Mouse (Mus musculus): ENCODE results near the gene BC030867. TPM values are rescaled to one million over a fixed set of nuclear protein-coding genes. Genes with fewer than 3 reads are reported as not detected.

The BC030867 gene
- total and polyA plus RNA-seq, 3 experiments: 20.0 to 51.7 (median 36.2) TPM

DNA sequence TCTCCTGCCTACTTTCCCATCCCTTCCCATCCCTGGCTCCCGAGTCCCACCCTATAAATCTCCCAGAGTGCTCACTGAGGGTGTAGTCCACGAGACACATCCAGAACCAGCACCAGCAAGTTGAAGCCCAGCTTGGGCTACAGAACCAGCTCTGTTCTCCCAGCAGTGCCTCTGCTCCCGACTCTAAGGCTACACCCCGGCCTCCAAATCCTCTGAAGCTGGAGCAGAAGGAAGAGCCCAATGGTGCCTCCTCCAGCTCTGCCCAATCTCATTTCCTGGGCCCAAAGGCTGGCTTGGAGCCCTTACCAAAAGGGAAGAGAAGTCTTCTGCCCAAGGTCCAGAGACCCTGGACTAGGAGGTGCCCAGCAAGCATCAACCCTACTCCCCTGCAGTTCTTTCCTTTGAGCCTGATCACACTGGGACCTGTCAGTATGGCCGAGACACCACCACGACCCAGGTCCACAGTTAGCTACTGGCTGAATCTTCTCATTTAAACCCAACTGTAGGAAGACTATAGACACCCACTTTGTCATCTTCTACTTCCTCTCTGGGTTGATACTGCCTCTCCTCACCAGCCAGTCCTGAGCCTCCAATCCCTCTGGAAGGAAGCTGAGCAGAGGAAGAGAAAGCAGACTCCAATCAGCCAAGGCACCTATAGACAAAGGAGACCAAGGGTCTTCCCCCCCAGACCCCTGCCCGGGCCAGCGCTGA lies 27.3 kb upstream of the BC030867 start:
- DNase-seq (ENCODE audit: low read depth, low spot score): peak; percentile 77
- Histone ChIP-seq H3K9ac (ENCODE audit: control insufficient read depth, low read depth, low read length, poor library complexity, severe bottlenecking) (peak overlapping the region; percentile 52), H3K9me3 (replicated peaks; ENCODE audit: insufficient read depth, low read length) (no peaks in the 10 kb centered on the region), H3K36me3 (ENCODE audit: control insufficient read depth in 1 of 2, insufficient read depth in 2 of 2, low read length in 2 of 2) (peaks cover 0 to 31% of the 10 kb centered on the region in 2 experiments; a peak in 2 of 4 replicates), H3K79me2 (ENCODE audit: control insufficient read depth, insufficient read depth, low read length, poor library complexity) (no peaks in the 10 kb centered on the region), H3K27me3 (ENCODE audit: control insufficient read depth in 1 of 2, insufficient read depth in 2 of 2, low read length in 2 of 2) (no peaks in the 10 kb centered on the region), H3K4me3 (ENCODE audit: control insufficient read depth in 1 of 2, insufficient read depth in 1 of 2, low read depth in 2 of 2, low read length in 2 of 2) (peak overlapping the region; percentile 33 to 50), H3K4me1 (ENCODE audit: control insufficient read depth in 1 of 2, insufficient read depth in 2 of 2, low read length in 2 of 2) (peaks cover 20 to 50% of the 10 kb centered on the region in 2 experiments), H3K27ac (ENCODE audit: control insufficient read depth, low read depth, low read length) (peak overlapping the region; percentile 63)
- TF ChIP-seq MYC (IDR thresholded peaks at IDR 0.05; ENCODE audit: low read depth, low read length) (no peak), TBP (IDR thresholded peaks at IDR 0.05; ENCODE audit: low read depth, low read length) (peak; percentile 75), ZKSCAN1 (IDR thresholded peaks at IDR 0.05; ENCODE audit: low read depth, low read length) (no peak), GATA1 (IDR thresholded peaks at IDR 0.05; ENCODE audit: low read depth, low read length) (no peak), ETS1 (IDR thresholded peaks at IDR 0.05; ENCODE audit: low read depth, low read length) (no peak), NELFE (IDR thresholded peaks at IDR 0.05; ENCODE audit: low read depth, low read length) (no peak; the same call in none of the 2 replicates), RCOR1 (IDR thresholded peaks at IDR 0.05; ENCODE audit: low read depth, low read length) (0 out of 2 replicates have a peak, but pooled peaks have one; percentile 35), MXI1 (IDR thresholded peaks at IDR 0.05; ENCODE audit: low read depth, low read length) (no peak; the same call in 1 of the 2 replicates), ZC3H11A (IDR thresholded peaks at IDR 0.05; ENCODE audit: low read depth, low read length) (no peak), SIN3A (IDR thresholded peaks at IDR 0.05; ENCODE audit: low read length) (no peak; the same call in 1 of the 2 replicates), UBTF (IDR thresholded peaks at IDR 0.05; ENCODE audit: borderline replicate concordance, insufficient read depth, low read depth, low read length) (no peak), MAX (IDR thresholded peaks at IDR 0.05; ENCODE audit: low read length) (no peak; the same call in 1 of the 2 replicates), CHD2 (IDR thresholded peaks at IDR 0.05; ENCODE audit: low read length) (no peak), HCFC1 (IDR thresholded peaks at IDR 0.05; ENCODE audit: low read depth, low read length) (0 out of 2 replicates have a peak, but pooled peaks have one; percentile 13), RAD21 (IDR thresholded peaks at IDR 0.05; ENCODE audit: low read depth, low read length) (no peak), ZNF384 (IDR thresholded peaks at IDR 0.05; ENCODE audit: low read depth, low read length) (no peak), ELF1 (IDR thresholded peaks at IDR 0.05; ENCODE audit: low read depth, low read length) (no peak), ZMIZ1 (IDR thresholded peaks at IDR 0.05; ENCODE audit: low read depth, low read length) (peak; percentile 2; the same call in 1 of the 2 replicates), CTCF (IDR thresholded peaks at IDR 0.05 in 2 of 3, conservative IDR thresholded peaks at IDR 0.05 in 1 of 3; ENCODE audit: control insufficient read depth in 1 of 3, insufficient read depth in 1 of 3, low read depth in 2 of 3, low read length in 3 of 3, poor library complexity in 1 of 3, severe bottlenecking in 1 of 3) (peak in 1 of 3 experiments; percentile 1; a peak in 1 of 6 replicates), JUND (IDR thresholded peaks at IDR 0.05; ENCODE audit: low read depth, low read length) (no peak), MEF2A (IDR thresholded peaks at IDR 0.05; ENCODE audit: extremely low read depth, insufficient replicate concordance, low read depth, low read length, poor library complexity, severe bottlenecking) (no peak), POLR2A (IDR thresholded peaks at IDR 0.05; ENCODE audit: control insufficient read depth in 1 of 2, insufficient read depth in 1 of 2, low read depth in 1 of 2, low read length in 2 of 2, poor library complexity in 1 of 2) (peak in 1 of 2 experiments; percentile 39; a peak in 2 of 4 replicates), POLR2AphosphoS2 (IDR thresholded peaks at IDR 0.05; ENCODE audit: low read length) (no peak)
